Mouse (Mus musculus) megakaryocyte, adult 5-6 weeks (primary cell): ENCODE data around the gene Foxp1. TPM values are rescaled to one million over a fixed set of nuclear protein-coding genes. Genes with fewer than 3 reads are reported as not detected.

ENCODE experiments used
- ATAC-seq: 2 replicates; pipeline ENCODE4 v1.8.0; 2016; ENCODE audit warnings: mild to moderate bottlenecking, inconsistent platforms; ENCODE audit not compliant: poor library complexity, severe bottlenecking
- total RNA-seq, 2 experiments: library from RNA; stranded (forward) in 1 of 2; stranded (reverse) in 1 of 2; fragments of 153-499, 151-499 nt in 1 of 2; fragments of 221-1000, 200-1000 nt in 1 of 2; gene quantifications; 2 replicates each; pipeline versions ENCODE4 v1.2.3 to v1.2.4; 2015 to 2017

Foxp1 gene
- total RNA-seq, 2 experiments from 2014 or later = 59.5 to 85.2 TPM

GRCm38 (mm10) chr6:98937513-98937912, 585.0 kb downstream of the Foxp1 start:
- no peak for ATAC-seq

- no peak for ATAC-seq
These were observed 586.1 kb downstream of the Foxp1 start for GRCm38 (mm10) chr6:98936377-98936776.

- no peak for ATAC-seq
These were observed 587.4 kb downstream of the Foxp1 start for GRCm38 (mm10) chr6:98935169-98935568.

GRCm38 (mm10) chr6:98934381-98934780, 588.1 kb downstream of the Foxp1 start:
- no peak for ATAC-seq

GRCm38 (mm10) chr6:98933135-98933724, 589.3 kb downstream of the Foxp1 start:
- no peak for ATAC-seq

GRCm38 (mm10) chr6:98931881-98932540, 590.5 kb downstream of the Foxp1 start:
- ATAC-seq = no peak

GRCm38 (mm10) chr6:98930652-98931300, 591.7 kb downstream of the Foxp1 start:
- ATAC-seq = no peak

- ATAC-seq = no peak
These were observed 594.2 kb downstream of the Foxp1 start for GRCm38 (mm10) chr6:98928365-98928764.

- ATAC-seq = no peak
These were observed 621.3 kb downstream of the Foxp1 start for GRCm38 (mm10) chr6:98901259-98901658.

GRCm38 (mm10) chr6:98878208-98878607, 644.3 kb downstream of the Foxp1 start:
- no peak for ATAC-seq

- no peak for ATAC-seq
These were observed 646.1 kb downstream of the Foxp1 start for GRCm38 (mm10) chr6:98876401-98876800.

Other genes starting within 250 kb of the Foxp1 start
- gene Eif4e3, start 144.1 kb upstream of the Foxp1 start, total RNA-seq (2015) = 48.3 and 53.0 TPM in 2 replicates
- gene Eif4e3, start 144.1 kb upstream of the Foxp1 start, total RNA-seq (2017) = 45.4 and 56.4 TPM in 2 replicates
- 9.6 and 12.1 TPM in 2 replicates for gene Gm20696, start 144.1 kb upstream of the Foxp1 start, total RNA-seq (2015)
- gene Gm20696, start 144.1 kb upstream of the Foxp1 start, total RNA-seq (2017) = 4.4 and 4.8 TPM in 2 replicates
- gene Gpr27, start 170.0 kb upstream of the Foxp1 start, total RNA-seq (2015) = 4.1 and 5.1 TPM in 2 replicates
- 4.2 and 4.7 TPM in 2 replicates for gene Gpr27, start 170.0 kb upstream of the Foxp1 start, total RNA-seq (2017)
- gene Prok2, start 203.7 kb upstream of the Foxp1 start, total RNA-seq (2015) = 4.7 and 6.3 TPM in 2 replicates
- 0.59 and 0.73 TPM in 2 replicates for gene Prok2, start 203.7 kb upstream of the Foxp1 start, total RNA-seq (2017)